ENCODE assay signal across 8 mouse cellular contexts in the genomic region with DNA sequence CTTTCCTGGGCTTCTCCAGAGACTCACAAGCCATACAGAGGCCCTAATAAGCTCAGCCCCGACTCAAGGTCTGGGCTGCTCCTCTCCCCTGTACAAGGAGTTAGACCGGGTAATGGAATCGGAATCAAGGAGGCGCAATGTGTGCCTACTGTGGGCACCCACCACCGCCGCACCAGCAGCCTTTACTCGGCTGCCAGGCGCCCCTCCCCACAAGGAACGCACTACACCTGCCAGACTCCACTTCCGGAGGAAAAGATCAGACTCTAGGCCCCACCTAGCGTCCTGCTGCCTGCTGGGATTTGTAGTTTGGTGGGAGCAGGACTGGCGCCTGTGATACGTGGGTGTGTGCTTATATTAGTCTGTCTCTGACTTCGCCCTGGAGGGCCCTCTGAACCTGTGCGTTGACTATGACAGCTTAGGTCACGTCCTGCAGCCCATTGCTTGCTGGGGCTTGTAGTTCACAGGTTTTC. TPM values are rescaled to one million over a fixed set of nuclear protein-coding genes. Genes with fewer than 3 reads are reported as not detected.
DNase-seq lines count a peak whose midpoint lies in the region; ATAC-seq and TF ChIP-seq lines count a peak whose summit lies in the region.

No protein-coding gene starts in this region.

- H3K9me3 ChIP-seq in ES-Bruce4 (replicated peaks; ENCODE audit: control insufficient read depth, insufficient read depth, low read length, poor library complexity, severe bottlenecking) = no peaks in the 10 kb centered on the region
- no peaks in the 10 kb centered on the region for H3K9me3 ChIP-seq in forebrain, embryonic 13.5 days (replicated peaks)
- H3K9me3 ChIP-seq in neural tube, embryonic 15.5 days (replicated peaks) = no peaks in the 10 kb centered on the region

- H3K4me1 ChIP-seq in ES-Bruce4 (ENCODE audit: control insufficient read depth, insufficient read depth, low read length) = peaks cover 1% of the 10 kb centered on the region
- H3K4me1 ChIP-seq in forebrain, embryonic 13.5 days = peaks cover 18% of the 10 kb centered on the region
- H3K4me1 ChIP-seq in neural tube, embryonic 15.5 days = peaks cover 21% of the 10 kb centered on the region

- TF ChIP-seq POLR2A in ES-Bruce4 (IDR thresholded peaks at IDR 0.05; ENCODE audit: insufficient read depth, low read length) = peak; percentile 66

- no peaks in the 10 kb centered on the region for H3K36me3 ChIP-seq in ES-Bruce4 (ENCODE audit: control insufficient read depth, insufficient read depth, low read length, poor library complexity, severe bottlenecking)
- no peaks in the 10 kb centered on the region for H3K36me3 ChIP-seq in forebrain, embryonic 13.5 days (ENCODE audit: poor library complexity, severe bottlenecking)
- no peaks in the 10 kb centered on the region for H3K36me3 ChIP-seq in neural tube, embryonic 15.5 days

- peak; percentile 98 for ATAC-seq in cerebellum, adult (ENCODE audit: insufficient number of reproducible peaks, low FRiP score, low TSS enrichment)
- peak; percentile 97 for ATAC-seq in forebrain, embryonic 13.5 days
- ATAC-seq in neural tube, embryonic 15.5 days (ENCODE audit: low FRiP score) = peak; percentile 95

- H3K27me3 ChIP-seq in ES-Bruce4 (ENCODE audit: control insufficient read depth, insufficient read depth, low read length, poor library complexity, severe bottlenecking) = no peaks in the 10 kb centered on the region
- H3K27me3 ChIP-seq in forebrain, embryonic 13.5 days = no peaks in the 10 kb centered on the region
- H3K27me3 ChIP-seq in neural tube, embryonic 15.5 days (replicated peaks) = no peaks in the 10 kb centered on the region

- TF ChIP-seq EP300 in ES-Bruce4 (IDR thresholded peaks at IDR 0.05; ENCODE audit: insufficient read depth, low read depth, low read length) = no peak

- WGBS in forebrain, embryonic 13.5 days = under 1% methylated on average over 16 of the region's 16 CpGs
- WGBS in neural tube, embryonic 15.5 days = under 1% methylated on average over 16 of the region's 16 CpGs

- peak overlapping the region; percentile 69 for H3K4me3 ChIP-seq in ES-Bruce4 (ENCODE audit: low read depth, low read length)
- peak overlapping the region; percentile 55 for H3K4me3 ChIP-seq in forebrain, embryonic 13.5 days
- H3K4me3 ChIP-seq in neural tube, embryonic 15.5 days (replicated peaks) = peak overlapping the region; percentile 50

- intact Hi-C loops in heart, postnatal 14 days (cut with DNase I) = no loop called here

- TF ChIP-seq CTCF in ES-Bruce4 (IDR thresholded peaks at IDR 0.05; ENCODE audit: low read depth, low read length) = no peak

- peak; percentile 74 to 82 for DNase-seq in heart, postnatal 14 days
- peak; percentile 92 for DNase-seq in layer of hippocampus, adult 11-12 months (ENCODE audit: low spot score)
- DNase-seq in lung, adult 18-20 months = peak; percentile 93 to 95
- peak; percentile 86 for DNase-seq in testis, postnatal 14 days (ENCODE audit: low spot score)

- H3K4me2 ChIP-seq in forebrain, embryonic 13.5 days = peak overlapping the region; percentile 77
- H3K4me2 ChIP-seq in neural tube, embryonic 15.5 days = peak overlapping the region; percentile 65

- H3K27ac ChIP-seq in ES-Bruce4 (ENCODE audit: insufficient read depth, low read length) = 0 out of 2 replicates have a peak overlapping the region, but pooled peaks have one; percentile 7
- no peak overlapping the region; the same call in 1 of the 2 replicates for H3K27ac ChIP-seq in forebrain, embryonic 13.5 days
- H3K27ac ChIP-seq in neural tube, embryonic 15.5 days (replicated peaks) = peak overlapping the region; percentile 55

- peak overlapping the region; percentile 45 for H3K9ac ChIP-seq in ES-Bruce4 (ENCODE audit: low read depth, poor library complexity, severe bottlenecking)
- H3K9ac ChIP-seq in forebrain, embryonic 13.5 days = peak overlapping the region; percentile 78
- H3K9ac ChIP-seq in neural tube, embryonic 15.5 days (replicated peaks) = peak overlapping the region; percentile 59

RNA-seq across cellular contexts. Expression of a gene that starts 5.6 kb away (rescaled TPM):
- polyA plus RNA-seq in ES-Bruce4 (2011; ENCODE audit: insufficient read depth, insufficient read length, low read depth, missing spikeins) = 55.8 and 60.3 TPM in 2 replicates
- 4.7 and 4.8 TPM in 2 replicates for polyA plus RNA-seq in forebrain, embryonic 13.5 days (2015; fragmentation: Nextera tagmentation; extraction: Ambion mirVana)
- total RNA-seq in heart, postnatal 14 days (2021) = 10 to 100 TPM in 1 of 2 experiments, 1 to 10 TPM in 1; 9.9 to 10.0 TPM
- polyA plus RNA-seq in neural tube, embryonic 15.5 days (2015; fragmentation: Nextera tagmentation; extraction: Ambion mirVana) = 8.4 and 23.4 TPM in 2 replicates

RNA-seq across cellular contexts. Expression of a gene that starts 17.1 kb away (rescaled TPM):
- not detected in 2 replicates for polyA plus RNA-seq in ES-Bruce4 (2011; ENCODE audit: insufficient read depth, insufficient read length, low read depth, missing spikeins)
- 0.62 and 0.89 TPM in 2 replicates for polyA plus RNA-seq in forebrain, embryonic 13.5 days (2015; fragmentation: Nextera tagmentation; extraction: Ambion mirVana)
- under 1 TPM in 1 of 2 experiments, not detected in 1; 0.29 TPM for total RNA-seq in heart, postnatal 14 days (2021)
- 0.24 and 0.70 TPM in 2 replicates for polyA plus RNA-seq in neural tube, embryonic 15.5 days (2015; fragmentation: Nextera tagmentation; extraction: Ambion mirVana)

RNA-seq across cellular contexts. Expression of a gene that starts 59.6 kb away (rescaled TPM):
- 6.3 and 8.3 TPM in 2 replicates for polyA plus RNA-seq in ES-Bruce4 (2011; ENCODE audit: insufficient read depth, insufficient read length, low read depth, missing spikeins)
- 14.1 and 14.8 TPM in 2 replicates for polyA plus RNA-seq in forebrain, embryonic 13.5 days (2015; fragmentation: Nextera tagmentation; extraction: Ambion mirVana)
- 10 to 100 TPM; 16.7 to 19.2 TPM for total RNA-seq in heart, postnatal 14 days (2021)
- polyA plus RNA-seq in neural tube, embryonic 15.5 days (2015; fragmentation: Nextera tagmentation; extraction: Ambion mirVana) = 14.3 and 16.6 TPM in 2 replicates

RNA-seq across cellular contexts. Expression of a gene that starts 59.7 kb away (rescaled TPM):
- 5.2 and 7.8 TPM in 2 replicates for polyA plus RNA-seq in ES-Bruce4 (2011; ENCODE audit: insufficient read depth, insufficient read length, low read depth, missing spikeins)
- 3.6 and 5.5 TPM in 2 replicates for polyA plus RNA-seq in forebrain, embryonic 13.5 days (2015; fragmentation: Nextera tagmentation; extraction: Ambion mirVana)
- 100 to 1,000 TPM; 164 to 166 TPM for total RNA-seq in heart, postnatal 14 days (2021)
- 4.9 and 8.2 TPM in 2 replicates for polyA plus RNA-seq in neural tube, embryonic 15.5 days (2015; fragmentation: Nextera tagmentation; extraction: Ambion mirVana)
